Mouse (Mus musculus): ENCODE results near the gene Hoxa2.

Gene Hoxa2

GRCm38 (mm10) chr6:52164626-52165440 lies at the start of gene Hoxa2:
TSS of gene Hoxa2 (minus strand) at chr6:52164831.
- DNase-seq (ENCODE audit: low read depth, low spot score): peak; percentile 90

GRCm38 (mm10) chr6:52214271-52214670 lies 49.6 kb upstream of the Hoxa2 start:
- DNase-seq (ENCODE audit: low read depth, low spot score): peak; percentile 35

- DNase-seq (ENCODE audit: low read depth, low spot score): peak; percentile 94
These were observed 48.7 kb upstream of the Hoxa2 start, which contains the start of the genes Hoxa3 and Gm28308 for GRCm38 (mm10) chr6:52213119-52213986. TSS of gene Hoxa3 (minus strand) at chr6:52213336. TSS of gene Gm28308 (minus strand) at chr6:52213339.

- DNase-seq (ENCODE audit: low read depth, low spot score): peak; percentile 80
These were observed 48.0 kb upstream of the Hoxa2 start for GRCm38 (mm10) chr6:52212556-52213118.

DNA sequence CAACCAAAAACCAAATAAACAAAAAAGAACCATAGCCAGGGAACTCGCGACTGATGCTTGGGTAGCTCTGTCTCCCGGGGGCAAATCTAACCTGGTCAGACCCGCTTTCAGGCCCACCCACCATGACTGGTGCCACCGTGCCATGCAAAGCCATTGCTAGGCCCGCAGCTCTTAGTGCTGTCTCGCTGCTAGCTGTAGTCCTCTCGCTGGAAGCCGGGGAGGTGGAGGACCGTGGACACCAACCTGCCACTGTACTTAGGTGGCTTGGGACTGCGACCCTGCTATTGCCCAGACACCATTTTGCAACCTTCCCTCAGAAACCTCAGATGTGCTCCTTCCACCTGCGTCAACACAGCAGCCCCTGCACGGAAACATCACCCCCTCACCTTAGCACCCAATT lies 47.3 kb upstream of the Hoxa2 start:
- peak; percentile 54 for DNase-seq (ENCODE audit: low read depth, low spot score)

DNA sequence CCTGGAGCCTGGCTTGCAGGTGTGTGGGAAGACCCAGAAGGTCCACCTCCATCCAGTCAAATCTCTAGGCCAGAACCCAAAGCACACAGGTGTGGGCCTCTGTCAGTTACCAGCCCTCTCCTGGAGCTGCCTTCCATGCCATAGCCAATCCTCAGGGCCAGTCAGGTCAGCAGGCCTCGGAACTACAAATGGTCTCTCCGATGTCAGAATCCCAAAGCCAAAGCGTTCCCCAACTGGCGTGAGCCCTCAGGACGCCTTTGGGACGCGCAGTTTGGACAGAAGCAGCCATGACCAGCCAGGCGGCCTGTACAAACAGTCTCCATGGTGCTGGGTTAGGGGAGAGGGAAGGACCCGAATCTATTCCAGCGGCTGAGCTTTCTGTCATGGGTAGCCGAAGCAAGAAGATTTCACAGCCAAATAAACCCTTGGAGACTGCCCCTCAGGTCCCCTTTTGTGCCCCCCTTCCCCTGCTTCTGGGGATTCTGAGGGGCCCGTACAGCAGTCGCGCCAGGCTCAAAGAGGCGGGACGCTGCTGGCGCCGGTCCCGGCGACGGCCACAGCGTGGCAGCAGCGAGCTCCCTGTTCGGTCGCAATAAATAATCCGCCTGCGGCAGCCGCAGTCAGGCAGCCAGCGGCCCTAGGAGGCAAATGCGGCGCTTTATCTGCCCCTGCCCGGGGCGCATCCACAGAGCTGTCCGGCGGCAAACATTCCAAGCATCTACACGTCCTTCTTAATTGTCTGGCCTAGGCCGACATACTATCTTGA lies 46.7 kb upstream of the Hoxa2 start:
- peak; percentile 86 for DNase-seq (ENCODE audit: low read depth, low spot score)

- no peak for DNase-seq (ENCODE audit: low read depth, low spot score)
These were observed 45.0 kb upstream of the Hoxa2 start for GRCm38 (mm10) chr6:52209685-52210046.

DNA sequence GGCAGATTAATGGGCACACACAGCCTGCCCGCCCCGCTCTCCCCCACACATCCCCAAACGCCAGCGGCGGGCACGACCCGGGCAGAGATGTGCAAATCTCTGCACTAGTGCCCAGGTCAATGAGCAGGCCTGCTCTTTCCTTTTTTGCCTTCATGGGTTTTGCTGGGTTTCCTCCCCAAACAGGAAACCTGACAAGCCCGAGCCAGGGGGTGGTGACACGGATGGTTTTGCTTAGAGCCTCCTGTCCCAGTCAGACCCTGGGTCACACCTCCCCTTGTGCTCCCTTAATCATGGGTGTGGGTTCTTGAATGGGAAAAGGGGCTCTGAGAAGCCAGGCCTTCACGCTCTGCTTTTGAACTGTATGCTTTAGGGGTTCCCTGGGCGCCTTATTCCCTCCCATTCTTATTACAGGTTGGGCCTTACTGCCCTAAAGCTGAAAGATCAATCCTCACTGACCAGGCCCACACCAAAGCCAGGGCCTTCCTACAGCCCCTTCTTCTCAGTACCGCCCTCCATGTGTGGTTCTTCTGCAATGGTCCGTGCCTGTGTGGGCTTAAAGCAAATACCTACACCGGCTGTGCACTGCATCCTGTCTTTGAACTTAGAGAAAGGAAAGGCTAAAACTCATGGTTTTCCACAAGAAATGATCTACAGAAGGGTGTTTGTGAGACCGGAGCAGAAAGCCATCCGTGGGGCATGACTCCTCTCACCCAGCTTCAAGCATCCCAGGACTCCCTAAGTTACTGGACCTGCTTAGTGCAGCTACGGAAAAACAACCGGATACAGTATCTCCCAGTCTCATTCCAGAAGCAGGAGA lies 44.4 kb upstream of the Hoxa2 start:
- no peak for DNase-seq (ENCODE audit: low read depth, low spot score)

DNA sequence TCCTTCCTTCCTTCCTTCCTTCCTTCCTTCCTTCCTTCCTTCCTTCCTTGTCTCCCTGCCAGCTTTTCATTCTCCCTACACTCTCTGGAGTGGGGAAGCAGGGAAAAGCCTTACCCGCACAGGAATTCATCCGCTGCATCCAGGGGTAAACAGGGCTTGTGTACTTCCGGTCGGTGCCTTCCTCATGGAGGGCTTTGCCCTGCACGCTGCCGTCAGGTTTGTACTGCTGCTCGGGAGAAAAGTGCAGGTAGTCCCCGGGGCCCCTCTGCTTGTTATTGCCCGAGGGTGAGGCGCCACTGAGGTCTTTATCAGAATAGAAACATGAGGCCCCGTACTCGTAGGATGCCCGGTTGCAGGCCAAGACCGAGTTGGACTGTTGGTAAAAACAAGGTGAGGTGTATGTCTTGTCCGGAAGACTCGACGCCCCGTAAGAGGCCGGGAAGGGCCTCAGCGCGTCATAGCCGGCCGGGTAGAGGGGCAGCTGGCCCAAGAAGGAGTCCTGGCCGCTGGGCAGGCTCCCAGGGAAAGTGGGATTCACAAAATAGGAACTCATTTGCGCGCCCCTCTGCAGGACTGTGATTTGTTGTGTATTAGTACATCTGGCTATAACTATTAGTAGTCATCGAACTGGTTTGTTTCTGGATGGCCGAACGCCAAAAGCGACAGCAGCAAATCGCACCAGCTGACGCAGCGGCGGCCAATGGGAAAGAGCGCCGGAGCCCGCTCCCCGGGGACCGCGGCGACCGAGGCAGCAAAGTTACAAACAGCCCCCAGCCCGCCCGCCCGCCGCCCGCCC lies 43.6 kb upstream of the Hoxa2 start, which contains the start of gene Hoxa6:
Gene Hoxa6 (minus strand): TSS at position 651 of the 796 bp plus-strand sequence.
- no peak for DNase-seq (ENCODE audit: low read depth, low spot score)

GRCm38 (mm10) chr6:52207684-52207976 lies 43.0 kb upstream of the Hoxa2 start:
- DNase-seq (ENCODE audit: low read depth, low spot score): no peak

DNA sequence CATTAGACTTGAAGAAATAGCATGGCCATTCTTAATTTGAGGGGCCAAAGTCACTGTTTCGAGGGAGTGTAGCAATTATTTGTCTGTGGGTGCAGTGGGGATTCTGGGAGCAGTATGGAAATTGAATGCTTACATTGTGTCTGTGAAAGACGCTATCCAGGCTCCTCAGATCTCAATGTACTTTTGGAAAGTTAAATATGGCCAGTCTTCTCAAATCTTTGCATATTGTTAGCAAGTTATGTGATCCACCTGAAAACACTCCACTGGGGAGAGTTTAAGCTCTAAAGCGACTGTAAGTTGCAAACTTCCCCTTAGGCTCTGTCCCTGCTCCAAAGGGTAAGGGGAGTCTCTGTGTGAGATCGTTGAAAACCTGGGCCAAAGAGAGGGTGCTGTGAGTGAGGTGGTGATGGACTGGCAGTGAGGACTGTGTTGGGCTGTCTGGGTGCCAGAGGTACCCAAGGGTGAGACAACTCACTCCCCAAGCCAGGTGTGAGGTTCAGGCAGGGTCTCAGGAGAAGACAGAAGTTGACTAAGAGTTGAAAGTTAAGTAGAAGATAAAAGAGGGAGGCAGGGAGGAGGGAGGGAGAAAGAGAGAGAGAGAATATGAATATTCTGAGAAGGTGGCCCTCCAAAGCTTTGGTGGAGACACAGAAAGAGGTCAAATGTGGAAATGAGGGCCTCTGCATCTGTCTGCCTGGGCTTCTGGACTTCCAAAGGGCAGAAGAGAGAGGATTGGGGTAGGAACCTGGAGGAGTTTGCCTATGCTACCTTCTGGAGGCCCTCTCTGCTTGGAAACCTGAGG lies 42.5 kb upstream of the Hoxa2 start:
- DNase-seq (ENCODE audit: low read depth, low spot score): no peak

GRCm38 (mm10) chr6:52205638-52206621 lies 41.3 kb upstream of the Hoxa2 start:
- no peak for DNase-seq (ENCODE audit: low read depth, low spot score)

- no peak for DNase-seq (ENCODE audit: low read depth, low spot score)
These were observed 40.6 kb upstream of the Hoxa2 start for GRCm38 (mm10) chr6:52205221-52205620.

GRCm38 (mm10) chr6:52204050-52204752 lies 39.6 kb upstream of the Hoxa2 start, which contains the start of gene Hoxa5:
TSS of gene Hoxa5 (minus strand) at chr6:52204587.
- DNase-seq (ENCODE audit: low read depth, low spot score): peak; percentile 95

DNA sequence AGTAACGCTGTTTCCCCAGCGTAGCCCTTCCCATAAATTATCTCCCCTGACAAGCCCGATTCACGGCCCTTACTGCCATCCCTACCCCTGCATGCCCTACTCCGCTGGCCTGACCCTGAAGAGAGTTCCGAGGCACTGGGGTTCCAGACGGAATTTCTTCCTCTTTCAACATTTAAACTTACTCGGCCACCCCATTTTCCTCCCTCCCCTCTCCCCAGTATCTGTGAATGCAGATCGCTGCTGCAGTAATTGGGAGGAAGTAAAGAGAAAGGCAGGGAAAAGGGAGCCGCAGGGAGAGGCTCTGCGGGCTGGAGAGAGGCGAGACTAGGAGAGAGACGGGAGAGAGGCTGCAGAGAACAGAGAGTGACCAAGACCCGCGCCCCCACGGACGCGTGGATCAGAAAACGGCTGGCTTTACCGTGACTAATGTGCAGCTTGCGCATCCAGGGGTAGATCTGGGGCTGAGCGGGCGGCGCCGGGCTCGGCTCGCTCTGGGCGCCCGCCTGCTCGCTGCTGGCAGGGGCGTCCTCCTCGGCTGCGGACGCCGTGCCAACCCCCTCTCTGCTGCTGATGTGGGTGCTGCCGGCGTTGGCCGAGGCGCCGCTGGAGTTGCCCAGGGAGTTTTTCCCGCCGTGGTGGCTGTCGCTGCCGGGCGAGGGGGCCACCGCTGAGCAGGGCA lies 38.9 kb upstream of the Hoxa2 start:
- DNase-seq (ENCODE audit: low read depth, low spot score): peak; percentile 42

GRCm38 (mm10) chr6:52203121-52203370 lies 38.4 kb upstream of the Hoxa2 start:
- DNase-seq (ENCODE audit: low read depth, low spot score): no peak

Data from 3T3-L1 (cell line).